Mouse (Mus musculus) erythroblast, embryonic 14.5 days (primary cell): Measurements from ENCODE around the gene Ppp1cc. TPM values are rescaled to one million over a fixed set of nuclear protein-coding genes. Genes with fewer than 3 reads are reported as not detected.

Experiments used
- H3K27me3 ChIP-seq: 2 replicates; pipeline ENCODE4 v1.6.1; 2012; ENCODE audit warnings: inconsistent platforms; ENCODE audit not compliant: control insufficient read depth
- H3K36me3 ChIP-seq: 2 replicates; pipeline ENCODE4 v1.6.1; 2012; ENCODE audit warnings: mild to moderate bottlenecking, inconsistent platforms; ENCODE audit not compliant: control insufficient read depth
- H3K4me1 ChIP-seq: 2 replicates; pipeline ENCODE4 v1.6.1; 2012; ENCODE audit warnings: inconsistent platforms; ENCODE audit not compliant: control insufficient read depth
- H3K4me3 ChIP-seq: replicated peaks from 2 replicates; pipeline ENCODE3; 2012; ENCODE audit warnings: moderate library complexity, mild to moderate bottlenecking, inconsistent platforms
- H3K9me3 ChIP-seq: 2 replicates; pipeline ENCODE4 v1.6.1; 2012; ENCODE audit warnings: low read length, inconsistent platforms, mixed read lengths; ENCODE audit not compliant: control insufficient read depth
- GATA1 ChIP-seq: IDR thresholded peaks from 2 replicates; pipeline ENCODE4 v1.6.1; 2012; ENCODE audit warnings: low read length, inconsistent platforms, mixed read lengths
- TAL1 ChIP-seq: IDR thresholded peaks from 3 replicates; pipeline ENCODE4 v1.6.1; 2012; ENCODE audit warnings: low read length, inconsistent platforms, mixed read lengths
- polyA plus RNA-seq: library from polyadenylated mRNA; stranded (reverse); fragments of >175 nt; gene quantifications from 2 replicates; pipeline ENCODE4 v1.2.3, GENCODE M21; 2012

Ppp1cc gene
- polyA plus RNA-seq, 1 experiment = 13.8 TPM

GRCm38 (mm10) chr5:122218109-122218905, 60.2 kb downstream of the Ppp1cc start:
- Histone ChIP-seq H3K27me3 (no peaks in the 10 kb centered on the region), H3K36me3 (no peaks in the 10 kb centered on the region), H3K4me1 (no peaks in the 10 kb centered on the region), H3K9me3 (no peaks in the 10 kb centered on the region), H3K4me3 (no peak overlapping the region)
- TF ChIP-seq TAL1 (no peak), GATA1 (no peak)

DNA sequence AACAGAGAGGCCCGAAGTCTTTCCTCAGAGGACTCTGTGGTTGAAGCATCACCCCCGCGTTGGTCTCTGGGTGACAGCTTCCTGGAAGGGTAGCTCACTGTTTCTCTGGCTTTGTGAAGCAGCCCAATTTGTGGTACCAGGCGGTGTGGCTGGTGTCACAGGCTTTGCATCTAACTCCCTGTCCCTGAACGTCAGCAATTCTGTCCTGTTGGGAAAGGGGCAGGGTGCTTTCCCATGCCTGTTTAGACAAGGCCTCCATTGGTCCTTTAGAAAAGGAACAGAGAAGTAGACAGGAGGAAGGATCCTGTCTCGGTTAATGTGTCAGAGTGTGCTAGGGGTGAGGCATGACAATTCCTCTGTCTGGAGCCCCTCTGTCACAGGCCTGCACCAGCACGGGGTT, 60.9 kb downstream of the Ppp1cc start:
- Histone ChIP-seq H3K4me1 (no peaks in the 10 kb centered on the region), H3K27me3 (no peaks in the 10 kb centered on the region), H3K4me3 (no peak overlapping the region), H3K36me3 (no peaks in the 10 kb centered on the region), H3K9me3 (no peaks in the 10 kb centered on the region)
- TF ChIP-seq TAL1 = no peak
- TF ChIP-seq GATA1 = no peak

DNA sequence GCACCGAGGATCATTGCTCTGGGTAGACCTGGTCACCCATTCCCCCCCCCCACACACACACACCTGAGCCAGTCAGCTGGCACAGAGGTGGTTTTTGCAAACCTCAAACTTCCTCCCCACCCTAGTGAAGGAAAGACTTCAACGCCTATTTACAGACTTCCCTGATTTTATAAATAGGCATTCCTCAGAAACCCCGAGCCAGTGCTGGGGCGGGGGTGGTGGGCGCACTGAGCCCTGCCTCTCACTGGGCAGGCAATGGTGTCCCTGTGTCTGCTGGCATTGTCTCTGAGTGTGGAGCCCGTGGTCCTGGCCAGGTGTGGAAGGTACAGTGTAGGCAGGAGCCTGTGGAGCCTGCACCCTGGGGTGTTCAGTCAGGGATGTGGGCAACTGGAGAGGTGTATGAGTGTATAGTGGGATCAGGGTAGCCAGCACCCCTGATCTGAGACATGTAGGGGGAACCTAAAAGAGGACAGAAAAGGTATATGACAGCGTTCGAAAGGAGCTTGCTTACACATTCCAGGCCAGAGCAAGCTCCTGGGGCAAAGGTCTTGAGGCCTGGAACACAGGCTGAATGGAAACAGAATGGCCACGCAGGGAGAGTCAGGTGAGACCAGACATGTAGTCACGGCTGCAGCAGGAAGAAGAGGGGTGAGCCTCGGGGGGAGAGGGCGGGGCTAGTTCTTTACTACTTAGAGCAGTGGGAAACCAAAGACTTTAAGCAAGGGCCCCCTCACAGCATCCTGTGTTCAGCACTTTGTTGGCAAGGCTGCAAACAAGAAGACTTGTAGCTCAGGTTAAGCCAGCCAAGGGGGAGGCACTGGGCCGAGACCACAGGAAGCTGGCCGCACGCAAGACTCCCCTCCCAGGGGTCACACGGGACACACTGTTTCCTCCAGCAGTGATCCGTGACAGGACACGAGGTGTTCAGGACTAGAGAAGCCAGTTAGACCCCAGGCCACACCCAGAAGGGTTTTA, 61.9 kb downstream of the Ppp1cc start:
- Histone ChIP-seq H3K4me3 (no peak overlapping the region), H3K4me1 (no peaks in the 10 kb centered on the region), H3K27me3 (no peaks in the 10 kb centered on the region), H3K36me3 (no peaks in the 10 kb centered on the region), H3K9me3 (no peaks in the 10 kb centered on the region)
- TF ChIP-seq GATA1 = no peak

GRCm38 (mm10) chr5:122221085-122221484, 63.0 kb downstream of the Ppp1cc start:
- no peak for TF ChIP-seq GATA1
- TF ChIP-seq TAL1 = no peak
- H3K4me1 ChIP-seq = no peaks in the 10 kb centered on the region
- H3K9me3 ChIP-seq = no peaks in the 10 kb centered on the region
- no peak overlapping the region for H3K4me3 ChIP-seq
- no peaks in the 10 kb centered on the region for H3K36me3 ChIP-seq
- no peaks in the 10 kb centered on the region for H3K27me3 ChIP-seq

GRCm38 (mm10) chr5:122224291-122224690, 66.2 kb downstream of the Ppp1cc start:
- no peaks in the 10 kb centered on the region for H3K36me3 ChIP-seq
- no peaks in the 10 kb centered on the region for H3K4me1 ChIP-seq
- TF ChIP-seq GATA1 = no peak
- no peaks in the 10 kb centered on the region for H3K9me3 ChIP-seq
- no peaks in the 10 kb centered on the region for H3K27me3 ChIP-seq
- H3K4me3 ChIP-seq = no peak overlapping the region

Other genes starting within 250 kb of the Ppp1cc start
- gene Cux2, start 108.2 kb upstream of the Ppp1cc start, polyA plus RNA-seq = 0.05 TPM in 1 of 2 replicates, not detected in the other
- not detected in 2 replicates for gene Myl2, start 57.3 kb upstream of the Ppp1cc start, polyA plus RNA-seq
- not detected in 2 replicates for gene Ccdc63, start 17.5 kb upstream of the Ppp1cc start, polyA plus RNA-seq
- 0.06 TPM in 1 of 2 replicates, not detected in the other for gene Hvcn1, start 48.5 kb downstream of the Ppp1cc start, polyA plus RNA-seq
- 0.14 and 0.23 TPM in 2 replicates for gene Tctn1, start 106.2 kb downstream of the Ppp1cc start, polyA plus RNA-seq
- gene Pptc7, start 126.1 kb downstream of the Ppp1cc start, polyA plus RNA-seq = 0.08 and 0.12 TPM in 2 replicates
- 0.04 TPM in 1 of 2 replicates, not detected in the other for gene Rad9b, start 196.0 kb downstream of the Ppp1cc start, polyA plus RNA-seq
- 0.94 and 1.1 TPM in 2 replicates for gene Vps29, start 196.1 kb downstream of the Ppp1cc start, polyA plus RNA-seq
- gene Gpn3, start 213.6 kb downstream of the Ppp1cc start, polyA plus RNA-seq = 3.3 and 5.1 TPM in 2 replicates
- gene Fam216a, start 214.1 kb downstream of the Ppp1cc start, polyA plus RNA-seq = 3.0 and 3.2 TPM in 2 replicates
- 3.9 and 4.1 TPM in 2 replicates for gene Arpc3, start 233.6 kb downstream of the Ppp1cc start, polyA plus RNA-seq